Mouse (Mus musculus): ENCODE data around the gene Ubxn7.
"Not testable (repeated sequence)": the region's sequence is repeated elsewhere in the genome, so short reads cannot be mapped to it uniquely, and the experiment has no call there.

Ubxn7 gene

GRCm38 (mm10) chr16:32332040-32332555, at the start of gene Ubxn7:
Gene Ubxn7 (plus strand): TSS chr16:32332257.
- in situ Hi-C loops (cut with MboI; ENCODE audit: low sequenced_read_pairs): no loop called here

- in situ Hi-C loops (cut with MboI; ENCODE audit: low sequenced_read_pairs): no loop called here
These were observed 49.4 kb upstream of the Ubxn7 start for GRCm38 (mm10) chr16:32282608-32283007.

GRCm38 (mm10) chr16:32291821-32292220, 40.2 kb upstream of the Ubxn7 start:
- in situ Hi-C loops (cut with MboI; ENCODE audit: low sequenced_read_pairs): no loop called here

- in situ Hi-C loops (cut with MboI; ENCODE audit: low sequenced_read_pairs): not testable (repeated sequence)
These were observed 32.4 kb upstream of the Ubxn7 start for GRCm38 (mm10) chr16:32299617-32300016.

- in situ Hi-C loops (cut with MboI; ENCODE audit: low sequenced_read_pairs): no loop called here
These were observed 29.0 kb upstream of the Ubxn7 start for GRCm38 (mm10) chr16:32303046-32303445.

- in situ Hi-C loops (cut with MboI; ENCODE audit: low sequenced_read_pairs): no loop called here
These were observed 28.2 kb upstream of the Ubxn7 start for GRCm38 (mm10) chr16:32303886-32304285.

- in situ Hi-C loops (cut with MboI; ENCODE audit: low sequenced_read_pairs): no loop called here
These were observed 20.1 kb upstream of the Ubxn7 start for GRCm38 (mm10) chr16:32311970-32312369.

- in situ Hi-C loops (cut with MboI; ENCODE audit: low sequenced_read_pairs): no loop called here
These were observed 19.7 kb upstream of the Ubxn7 start for GRCm38 (mm10) chr16:32312386-32312785.

- in situ Hi-C loops (cut with MboI; ENCODE audit: low sequenced_read_pairs): no loop called here
These were observed 19.2 kb upstream of the Ubxn7 start for GRCm38 (mm10) chr16:32312859-32313258.

GRCm38 (mm10) chr16:32316601-32317000, 15.5 kb upstream of the Ubxn7 start:
- in situ Hi-C loops (cut with MboI; ENCODE audit: low sequenced_read_pairs): no loop called here

- in situ Hi-C loops (cut with MboI; ENCODE audit: low sequenced_read_pairs): no loop called here
These were observed 8.1 kb upstream of the Ubxn7 start for GRCm38 (mm10) chr16:32323953-32324352.

GRCm38 (mm10) chr16:32330876-32331670, 984 bp upstream of the Ubxn7 start:
- in situ Hi-C loops (cut with MboI; ENCODE audit: low sequenced_read_pairs): no loop called here

GRCm38 (mm10) chr16:32332556-32333511, 777 bp downstream of the Ubxn7 start:
- in situ Hi-C loops (cut with MboI; ENCODE audit: low sequenced_read_pairs): no loop called here

GRCm38 (mm10) chr16:32335146-32335545, 3.1 kb downstream of the Ubxn7 start:
- in situ Hi-C loops (cut with MboI; ENCODE audit: low sequenced_read_pairs): no loop called here

- in situ Hi-C loops (cut with MboI; ENCODE audit: low sequenced_read_pairs): no loop called here
These were observed 4.1 kb downstream of the Ubxn7 start for GRCm38 (mm10) chr16:32336026-32336780.

GRCm38 (mm10) chr16:32337001-32337400, 4.9 kb downstream of the Ubxn7 start:
- in situ Hi-C loops (cut with MboI; ENCODE audit: low sequenced_read_pairs): no loop called here

GRCm38 (mm10) chr16:32340451-32340850, 8.4 kb downstream of the Ubxn7 start:
- in situ Hi-C loops (cut with MboI; ENCODE audit: low sequenced_read_pairs): no loop called here

GRCm38 (mm10) chr16:32345521-32345920, 13.5 kb downstream of the Ubxn7 start:
- in situ Hi-C loops (cut with MboI; ENCODE audit: low sequenced_read_pairs): no loop called here

GRCm38 (mm10) chr16:32350776-32351175, 18.7 kb downstream of the Ubxn7 start:
- in situ Hi-C loops (cut with MboI; ENCODE audit: low sequenced_read_pairs): no loop called here

GRCm38 (mm10) chr16:32363530-32363929, 31.5 kb downstream of the Ubxn7 start:
- in situ Hi-C loops (cut with MboI; ENCODE audit: low sequenced_read_pairs): no loop called here

GRCm38 (mm10) chr16:32371351-32371750, 39.3 kb downstream of the Ubxn7 start:
- in situ Hi-C loops (cut with MboI; ENCODE audit: low sequenced_read_pairs): no loop called here

All from CH12F3 (cell line).